Mouse (Mus musculus): Measurements from ENCODE around the gene Olfr1152. TPM values are rescaled to one million over a fixed set of nuclear protein-coding genes. Genes with fewer than 3 reads are reported as not detected.

Olfr1152 gene
- 0.02 TPM in 1 of 2 replicates, not detected in the other for polyA plus RNA-seq (2015; fragmentation: Nextera tagmentation; extraction: Ambion mirVana)

DNA sequence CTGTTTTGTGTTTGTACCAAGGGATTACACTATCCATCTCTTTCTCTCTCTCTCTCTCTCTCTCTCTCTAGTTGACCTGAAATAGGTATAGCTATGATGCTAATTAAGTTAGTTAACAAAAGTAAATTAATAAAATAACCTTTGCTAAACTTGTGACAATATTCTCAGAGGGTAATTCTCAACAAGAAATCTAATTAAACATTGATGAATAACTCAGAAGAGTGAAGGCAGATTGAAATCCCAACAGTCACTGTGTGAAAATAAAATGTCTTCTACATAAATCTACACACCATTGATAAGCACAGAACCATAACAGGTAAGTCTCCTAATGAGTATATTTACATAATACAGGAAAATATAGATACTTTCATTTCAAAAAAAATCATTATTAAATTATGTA is at the start of gene Olfr1152:
Gene Olfr1152 (plus strand): TSS at position 301 of the 400 bp plus-strand sequence.

DNA sequence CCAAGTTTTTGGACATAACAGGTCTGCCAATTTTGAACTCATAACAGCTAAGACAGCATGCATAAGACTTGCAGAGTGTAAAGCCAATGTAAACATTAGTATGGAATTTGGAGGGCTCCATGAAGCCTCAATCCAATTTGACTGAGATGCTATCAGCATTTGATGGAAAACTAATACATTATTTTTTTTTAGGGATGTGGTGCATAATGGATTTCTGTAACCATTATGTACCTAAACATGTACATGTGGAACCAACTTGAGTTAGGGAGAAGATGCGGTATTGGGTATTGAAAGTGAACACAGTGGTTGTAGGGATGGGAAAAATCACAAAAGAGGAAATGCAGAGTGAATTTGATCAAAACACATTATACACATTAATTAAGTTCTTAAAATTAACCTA is 36.1 kb upstream of the Olfr1152 start, which contains the start of gene Olfr1148:
Gene Olfr1148 (plus strand): TSS at position 301 of the 400 bp plus-strand sequence.

DNA sequence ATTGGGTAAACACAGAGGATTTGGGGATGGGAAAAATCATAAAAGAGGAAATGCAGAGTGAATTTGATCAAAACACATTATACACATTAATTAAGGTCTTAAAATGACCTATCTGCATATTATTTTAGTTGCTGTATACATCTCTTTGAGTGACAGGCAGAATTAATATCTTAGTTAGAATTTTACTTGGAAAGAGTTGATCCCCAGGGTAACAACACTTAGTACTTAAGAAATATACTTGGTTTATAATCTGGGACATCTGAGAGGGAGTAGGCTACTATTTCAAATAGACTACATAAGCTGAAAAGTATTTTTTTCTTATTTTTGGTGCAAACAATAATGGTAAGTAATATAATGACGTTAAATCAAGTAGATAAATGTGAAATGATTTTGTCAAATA is 22.6 kb upstream of the Olfr1152 start, which contains the start of gene Olfr1150-ps1:
Gene Olfr1150-ps1 (plus strand): TSS at position 301 of the 400 bp plus-strand sequence.

DNA sequence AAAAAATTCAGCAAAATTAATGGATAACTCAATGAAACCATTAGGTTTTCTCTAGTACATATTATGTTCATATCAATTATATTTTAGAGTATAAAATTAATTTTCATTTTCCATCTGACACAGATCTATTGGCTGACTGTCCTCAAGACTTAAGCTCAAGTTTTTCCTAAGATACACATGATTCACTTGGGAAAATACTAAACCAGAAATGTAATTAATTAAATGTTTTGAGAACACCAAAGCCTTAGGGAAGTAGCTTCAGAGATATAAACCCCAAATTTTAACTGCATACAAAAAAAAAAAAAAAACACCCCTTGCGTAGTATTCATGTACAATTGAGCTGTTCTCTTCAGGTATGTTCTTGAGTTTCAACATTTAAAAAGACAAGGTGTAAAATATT is 10.7 kb upstream of the Olfr1152 start, which contains the start of gene Olfr1151:
Gene Olfr1151 (plus strand): TSS at position 301 of the 400 bp plus-strand sequence.

DNA sequence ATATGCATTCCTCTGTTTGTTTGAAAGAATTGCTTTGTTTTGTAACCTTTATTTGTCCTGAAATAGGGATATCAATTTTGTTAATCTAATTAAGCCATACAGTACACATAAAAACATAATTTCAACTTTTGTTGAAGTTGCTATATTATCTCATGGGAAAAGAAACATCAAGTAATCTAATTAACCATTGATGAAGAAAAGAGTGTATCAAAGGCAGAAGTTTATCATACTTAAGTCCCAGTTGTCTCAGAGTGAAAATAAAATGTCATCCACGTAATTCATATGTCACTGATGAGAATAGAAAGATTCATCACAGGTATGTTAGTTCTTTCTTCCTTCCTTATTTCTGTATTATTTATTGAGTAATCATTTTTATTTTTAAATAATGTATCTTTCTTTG is 28.4 kb downstream of the Olfr1152 start, which contains the start of gene Olfr1153:
Gene Olfr1153 (plus strand): TSS at position 301 of the 400 bp plus-strand sequence.

DNA sequence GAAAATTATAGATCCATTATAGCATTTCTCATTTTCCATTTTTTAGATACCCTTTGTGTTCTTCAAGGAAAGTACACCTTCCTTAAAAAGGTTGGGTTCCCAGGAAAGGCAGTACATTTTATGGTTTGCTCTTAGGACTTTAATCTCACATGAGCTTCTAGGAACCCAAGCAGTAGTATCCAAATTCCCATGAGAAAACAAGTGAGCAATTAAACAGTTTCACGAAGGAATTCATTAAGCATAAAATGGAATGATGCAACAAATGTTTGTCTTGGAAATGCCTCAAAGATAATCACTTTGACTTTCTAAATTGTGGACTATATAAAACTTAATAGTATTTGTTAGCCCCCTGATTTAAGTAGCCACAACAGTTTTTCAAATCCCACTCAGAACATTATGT is 38.8 kb downstream of the Olfr1152 start, which contains the start of gene Olfr1154:
Gene Olfr1154 (minus strand): TSS at position 101 of the 400 bp plus-strand sequence.

Other genes starting within 250 kb of the Olfr1152 start
- not detected in 2 replicates for gene Olfr1131, start 239.4 kb upstream of the Olfr1152 start, polyA plus RNA-seq (2015; fragmentation: Nextera tagmentation; extraction: Ambion mirVana)
- gene Olfr1132, start 229.0 kb upstream of the Olfr1152 start, polyA plus RNA-seq (2015; fragmentation: Nextera tagmentation; extraction: Ambion mirVana) = not detected in 2 replicates
- gene Olfr1133, start 219.1 kb upstream of the Olfr1152 start, polyA plus RNA-seq (2015; fragmentation: Nextera tagmentation; extraction: Ambion mirVana) = not detected in 2 replicates
- not detected in 2 replicates for gene Olfr1134, start 208.0 kb upstream of the Olfr1152 start, polyA plus RNA-seq (2015; fragmentation: Nextera tagmentation; extraction: Ambion mirVana)
- not detected in 2 replicates for gene Olfr1135, start 192.8 kb upstream of the Olfr1152 start, polyA plus RNA-seq (2015; fragmentation: Nextera tagmentation; extraction: Ambion mirVana)
- not detected in 2 replicates for gene Olfr1136, start 172.5 kb upstream of the Olfr1152 start, polyA plus RNA-seq (2015; fragmentation: Nextera tagmentation; extraction: Ambion mirVana)
- gene Olfr1137, start 153.3 kb upstream of the Olfr1152 start, polyA plus RNA-seq (2015; fragmentation: Nextera tagmentation; extraction: Ambion mirVana) = not detected in 2 replicates
- not detected in 2 replicates for gene Olfr1138, start 126.5 kb upstream of the Olfr1152 start, polyA plus RNA-seq (2015; fragmentation: Nextera tagmentation; extraction: Ambion mirVana)
- not detected in 2 replicates for gene Olfr1140, start 122.7 kb upstream of the Olfr1152 start, polyA plus RNA-seq (2015; fragmentation: Nextera tagmentation; extraction: Ambion mirVana)
- not detected in 2 replicates for gene Olfr1141, start 112.5 kb upstream of the Olfr1152 start, polyA plus RNA-seq (2015; fragmentation: Nextera tagmentation; extraction: Ambion mirVana)
- gene Olfr152, start 87.0 kb upstream of the Olfr1152 start, polyA plus RNA-seq (2015; fragmentation: Nextera tagmentation; extraction: Ambion mirVana) = not detected in 2 replicates
- not detected in 2 replicates for gene Olfr1143, start 65.9 kb upstream of the Olfr1152 start, polyA plus RNA-seq (2015; fragmentation: Nextera tagmentation; extraction: Ambion mirVana)
- not detected in 2 replicates for gene Olfr1145, start 56.7 kb upstream of the Olfr1152 start, polyA plus RNA-seq (2015; fragmentation: Nextera tagmentation; extraction: Ambion mirVana)
- gene Olfr1148, start 36.0 kb upstream of the Olfr1152 start, polyA plus RNA-seq (2015; fragmentation: Nextera tagmentation; extraction: Ambion mirVana) = not detected in 2 replicates
- gene Olfr1150-ps1, start 22.5 kb upstream of the Olfr1152 start, polyA plus RNA-seq (2015; fragmentation: Nextera tagmentation; extraction: Ambion mirVana) = not detected in 2 replicates
- gene Olfr1151, start 10.6 kb upstream of the Olfr1152 start, polyA plus RNA-seq (2015; fragmentation: Nextera tagmentation; extraction: Ambion mirVana) = not detected in 2 replicates
- not detected in 2 replicates for gene Olfr1153, start 28.5 kb downstream of the Olfr1152 start, polyA plus RNA-seq (2015; fragmentation: Nextera tagmentation; extraction: Ambion mirVana)
- not detected in 2 replicates for gene Olfr1154, start 38.7 kb downstream of the Olfr1152 start, polyA plus RNA-seq (2015; fragmentation: Nextera tagmentation; extraction: Ambion mirVana)
- not detected in 2 replicates for gene Olfr1155, start 78.6 kb downstream of the Olfr1152 start, polyA plus RNA-seq (2015; fragmentation: Nextera tagmentation; extraction: Ambion mirVana)
- gene Olfr1156, start 86.6 kb downstream of the Olfr1152 start, polyA plus RNA-seq (2015; fragmentation: Nextera tagmentation; extraction: Ambion mirVana) = not detected in 2 replicates
- gene Olfr1157, start 101.8 kb downstream of the Olfr1152 start, polyA plus RNA-seq (2015; fragmentation: Nextera tagmentation; extraction: Ambion mirVana) = not detected in 2 replicates
- not detected in 2 replicates for gene Olfr74, start 108.2 kb downstream of the Olfr1152 start, polyA plus RNA-seq (2015; fragmentation: Nextera tagmentation; extraction: Ambion mirVana)
- not detected in 2 replicates for gene Olfr1158, start 123.6 kb downstream of the Olfr1152 start, polyA plus RNA-seq (2015; fragmentation: Nextera tagmentation; extraction: Ambion mirVana)
- gene Olfr1160, start 141.8 kb downstream of the Olfr1152 start, polyA plus RNA-seq (2015; fragmentation: Nextera tagmentation; extraction: Ambion mirVana) = not detected in 2 replicates
- gene Olfr1161, start 156.3 kb downstream of the Olfr1152 start, polyA plus RNA-seq (2015; fragmentation: Nextera tagmentation; extraction: Ambion mirVana) = not detected in 2 replicates
- gene Olfr73, start 171.2 kb downstream of the Olfr1152 start, polyA plus RNA-seq (2015; fragmentation: Nextera tagmentation; extraction: Ambion mirVana) = not detected in 2 replicates
- not detected in 2 replicates for gene Olfr1162, start 184.6 kb downstream of the Olfr1152 start, polyA plus RNA-seq (2015; fragmentation: Nextera tagmentation; extraction: Ambion mirVana)
- not detected in 2 replicates for gene Olfr1163, start 205.3 kb downstream of the Olfr1152 start, polyA plus RNA-seq (2015; fragmentation: Nextera tagmentation; extraction: Ambion mirVana)
- not detected in 2 replicates for gene Olfr1164, start 227.5 kb downstream of the Olfr1152 start, polyA plus RNA-seq (2015; fragmentation: Nextera tagmentation; extraction: Ambion mirVana)

Data from spleen, postnatal 0 days (tissue).